Mouse (Mus musculus) forebrain, embryonic 10.5 days (tissue): Measurements from ENCODE around the gene Cdh7. TPM values are rescaled to one million over a fixed set of nuclear protein-coding genes. Genes with fewer than 3 reads are reported as not detected.
"Not testable (repeated sequence)": the region's sequence is repeated elsewhere in the genome, so short reads cannot be mapped to it uniquely, and the experiment has no call there.

Experiments
- DNase-seq: peaks from one replicate; pipeline ENCODE4 v3.0.0-alpha.2; 2017; ENCODE audit warnings: low spot score; ENCODE audit errors: extremely low spot score
- H3K27ac ChIP-seq: fragments of 300-500 bp; sonication (generic); 2 replicates; pipeline ENCODE4 v1.5.1; 2016; ENCODE audit warnings: mild to moderate bottlenecking
- H3K27me3 ChIP-seq: fragments of 300-500 bp; sonication (generic); 2 replicates; pipeline ENCODE4 v1.6.1; 2016; ENCODE audit warnings: mild to moderate bottlenecking; ENCODE audit not compliant: poor library complexity, severe bottlenecking
- H3K36me3 ChIP-seq: fragments of 300-500 bp; sonication (generic); replicated peaks from 2 replicates; pipeline ENCODE4 v1.6.1; 2016; ENCODE audit warnings: mild to moderate bottlenecking, moderate library complexity
- H3K4me1 ChIP-seq: fragments of 300-500 bp; sonication (generic); 2 replicates; pipeline ENCODE4 v1.6.1; 2016
- H3K4me3 ChIP-seq: fragments of 300-500 bp; sonication (generic); 2 replicates; pipeline ENCODE4 v1.5.1; 2016; ENCODE audit warnings: mild to moderate bottlenecking, moderate library complexity
- H3K9me3 ChIP-seq: fragments of 300-500 bp; sonication (generic); 2 replicates; pipeline ENCODE4 v1.6.1; 2016; ENCODE audit warnings: mild to moderate bottlenecking, moderate library complexity
- WGBS: fragments of 180-500 bp; shearing (Covaris S2); methylation state at CpG from one replicate; pipeline ENCODE4 v1.1.7; 2016; 5-methylcytosine and 5-hydroxymethylcytosine counted together
- polyA plus RNA-seq: library from polyadenylated mRNA; unstranded; fragments of >200 nt; fragmentation: Nextera tagmentation; extraction: Ambion mirVana; gene quantifications from 2 replicates; pipeline ENCODE4 v1.2.1, GENCODE M21; 2016

The Cdh7 gene
- polyA plus RNA-seq, 1 experiment from 2014 or later = 6.4 TPM

- Histone ChIP-seq H3K27ac (no peak overlapping the region), H3K4me3 (no peak overlapping the region), H3K9me3 (no peaks in the 10 kb centered on the region), H3K27me3 (no peaks in the 10 kb centered on the region), H3K4me1 (no peaks in the 10 kb centered on the region), H3K36me3 (no peaks in the 10 kb centered on the region)
- DNase-seq = no peak
- 90% methylated on average over 3 of the region's 3 CpGs for WGBS
These were observed 22.8 kb downstream of the Cdh7 start for GRCm38 (mm10) chr1:110005038-110005437.

DNA sequence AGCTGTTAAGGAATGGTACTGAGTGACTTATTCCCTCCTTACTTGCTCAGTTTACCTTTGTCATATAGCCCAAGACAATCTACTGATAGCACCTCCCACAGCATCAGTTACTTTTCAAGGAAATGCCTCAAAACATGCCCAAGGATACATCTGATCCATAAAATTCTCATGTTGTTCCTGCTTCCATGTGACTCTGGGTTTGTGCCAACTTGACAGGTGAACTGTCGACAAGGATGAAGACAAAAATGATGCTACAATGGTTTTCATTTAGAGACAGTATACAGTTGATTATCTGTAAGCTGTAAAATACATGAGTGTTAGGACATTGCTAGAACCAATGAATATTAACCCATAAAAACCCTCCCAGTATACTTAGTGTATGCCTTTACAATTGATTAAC is 29.9 kb downstream of the Cdh7 start:
- WGBS = 86% methylated on average over 1 of the region's 1 CpGs
- H3K27ac ChIP-seq = no peak overlapping the region
- no peaks in the 10 kb centered on the region for H3K27me3 ChIP-seq
- H3K36me3 ChIP-seq = no peaks in the 10 kb centered on the region
- no peak overlapping the region for H3K4me3 ChIP-seq
- H3K9me3 ChIP-seq = no peaks in the 10 kb centered on the region
- H3K4me1 ChIP-seq = no peaks in the 10 kb centered on the region
- no peak for DNase-seq

DNA sequence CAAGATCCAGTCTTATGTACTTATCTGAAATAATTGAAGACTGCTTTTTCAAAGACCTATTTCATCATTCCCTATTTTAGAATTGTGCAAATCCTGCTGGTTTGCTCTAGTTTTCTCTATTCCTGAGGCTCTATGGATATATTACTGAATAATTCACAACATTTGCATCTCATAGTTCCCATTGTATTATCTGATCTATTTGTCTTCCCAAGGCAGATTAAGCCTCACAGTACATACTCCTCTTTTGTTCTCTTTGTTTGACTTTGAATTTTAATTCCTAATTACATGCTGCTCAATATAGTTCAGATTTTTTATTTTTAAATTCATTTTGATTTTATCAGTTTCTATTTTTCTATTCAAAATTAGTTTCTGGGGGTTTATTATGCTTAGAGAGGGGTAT is 74.1 kb downstream of the Cdh7 start:
- Histone ChIP-seq H3K4me1 (no peaks in the 10 kb centered on the region), H3K27me3 (no peaks in the 10 kb centered on the region), H3K9me3 (no peaks in the 10 kb centered on the region), H3K27ac (no peak overlapping the region), H3K36me3 (no peaks in the 10 kb centered on the region), H3K4me3 (no peak overlapping the region)
- DNase-seq = no peak

DNA sequence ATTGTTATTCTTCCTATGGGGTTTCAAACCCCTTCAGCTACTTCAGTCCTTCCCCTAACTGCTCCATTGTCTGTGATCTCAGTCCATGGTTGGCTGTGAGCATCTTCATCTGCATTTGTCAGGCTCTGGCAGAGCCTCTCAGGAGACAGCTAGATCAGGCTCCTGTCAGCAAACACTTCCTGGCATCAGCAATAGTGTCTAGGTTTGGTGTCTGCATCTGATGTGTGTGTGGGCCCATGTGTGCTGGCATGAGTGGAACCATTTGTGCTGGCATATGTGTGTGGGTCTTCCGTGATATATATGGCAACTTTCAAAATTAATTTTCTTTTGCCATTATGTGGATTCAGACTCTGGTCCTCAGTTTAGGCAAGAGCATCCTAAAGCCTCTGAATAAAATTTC is 85.2 kb downstream of the Cdh7 start:
- WGBS = 89% methylated on average over 1 of the region's 1 CpGs
- Histone ChIP-seq H3K9me3 (no peaks in the 10 kb centered on the region), H3K27ac (no peak overlapping the region), H3K27me3 (no peaks in the 10 kb centered on the region), H3K4me3 (no peak overlapping the region), H3K36me3 (no peaks in the 10 kb centered on the region), H3K4me1 (no peaks in the 10 kb centered on the region)
- DNase-seq = no peak

DNA sequence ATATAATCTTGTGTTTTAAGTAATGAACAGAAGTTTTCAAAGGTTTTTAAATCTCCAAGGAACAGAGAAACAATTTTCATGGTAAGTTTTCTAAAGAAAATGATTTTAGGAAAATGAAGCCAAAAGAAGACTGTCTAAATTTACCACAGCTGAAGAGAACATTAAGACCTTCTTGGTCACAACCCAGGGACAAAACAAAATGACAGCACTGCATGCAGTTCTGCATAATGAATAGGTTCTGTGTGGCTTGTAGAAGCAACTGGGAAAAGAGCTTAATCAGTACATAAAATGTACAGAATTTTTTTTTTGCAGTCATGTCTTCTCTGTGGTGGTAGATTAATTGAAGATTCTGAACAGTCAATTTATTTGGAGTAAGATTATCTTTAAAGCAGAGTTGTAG is 96.2 kb downstream of the Cdh7 start:
- H3K9me3 ChIP-seq = no peaks in the 10 kb centered on the region
- H3K27me3 ChIP-seq = no peaks in the 10 kb centered on the region
- no peak overlapping the region for H3K4me3 ChIP-seq
- no peaks in the 10 kb centered on the region for H3K36me3 ChIP-seq
- no peak for DNase-seq
- H3K27ac ChIP-seq = no peak overlapping the region
- no peaks in the 10 kb centered on the region for H3K4me1 ChIP-seq

- Histone ChIP-seq H3K27me3 (no peaks in the 10 kb centered on the region), H3K27ac (no peak overlapping the region), H3K4me1 (peaks cover 9% of the 10 kb centered on the region; the same call in 1 of the 2 replicates), H3K4me3 (no peak overlapping the region), H3K9me3 (no peaks in the 10 kb centered on the region), H3K36me3 (no peaks in the 10 kb centered on the region)
- WGBS = 79% methylated on average over 1 of the region's 1 CpGs
- no peak for DNase-seq
These were observed 135.8 kb downstream of the Cdh7 start for GRCm38 (mm10) chr1:110118071-110118470.

DNA sequence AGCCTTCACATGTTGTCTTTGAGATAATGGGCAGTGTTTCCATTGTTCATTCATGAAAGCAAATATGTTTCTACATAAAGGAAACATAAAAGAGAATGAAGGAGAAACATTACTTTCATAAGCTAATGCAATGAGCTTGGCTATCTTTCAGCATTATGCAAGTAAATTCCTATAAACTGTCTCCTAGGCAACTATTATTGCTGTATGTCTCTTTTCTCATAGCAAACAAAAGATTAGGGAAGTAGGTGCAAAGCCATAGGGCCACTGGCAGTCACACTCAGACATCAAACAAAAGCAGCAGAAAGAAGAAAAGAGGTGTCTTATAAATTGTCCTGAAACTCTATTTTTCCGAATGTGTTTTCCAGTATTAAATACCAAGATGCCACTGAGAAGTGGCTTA is 136.6 kb downstream of the Cdh7 start:
- Histone ChIP-seq H3K27ac (no peak overlapping the region), H3K4me1 (peaks cover 9% of the 10 kb centered on the region; the same call in 1 of the 2 replicates), H3K36me3 (no peaks in the 10 kb centered on the region), H3K4me3 (no peak overlapping the region), H3K9me3 (no peaks in the 10 kb centered on the region), H3K27me3 (no peaks in the 10 kb centered on the region)
- DNase-seq = no peak
- 59% methylated on average over 1 of the region's 1 CpGs for WGBS

- DNase-seq, H3K4me3 ChIP-seq, H3K27ac ChIP-seq, H3K9me3 ChIP-seq, H3K4me1 ChIP-seq, H3K27me3 ChIP-seq, H3K36me3 ChIP-seq: not testable (repeated sequence)
- 95% methylated on average over 7 of the region's 12 CpGs for WGBS
These were observed 189.2 kb downstream of the Cdh7 start for GRCm38 (mm10) chr1:110171459-110171858.
